21 mouse cellular contexts compared by ENCODE assay signal in genomic region chr7:44271309-44271708, GRCm38 (mm10). TPM values are rescaled to one million over a fixed set of nuclear protein-coding genes. Genes with fewer than 3 reads are reported as not detected.
DNase-seq lines count a peak whose midpoint lies in the region; ATAC-seq and TF ChIP-seq lines count a peak whose summit lies in the region.
"Had no signal": no experiment of that assay in that cellular context is flagged by ENCODE, and none has a peak within 500 bp of the region (broad histone marks: within the 10 kb centered on the region; RNA-seq: fewer than 3 reads in every experiment).

No protein-coding gene starts in this region.

- H3K27ac ChIP-seq in forebrain, postnatal 0 days (ENCODE audit: low read depth, low read length): no peak overlapping the region
- H3K27ac ChIP-seq in forebrain, embryonic 15.5 days (replicated peaks): no peak overlapping the region
- H3K27ac ChIP-seq in testis, adult 2 months (ENCODE audit: control insufficient read depth, insufficient read depth, low read depth, low read length): no peak overlapping the region
- H3K27ac ChIP-seq in liver, embryonic 12.5 days: no peak overlapping the region
- H3K27ac ChIP-seq: embryonic facial prominence, embryonic 12.5 days; limb, embryonic 13.5 days had no signal

- no peaks in the 10 kb centered on the region for H3K9me3 ChIP-seq in forebrain, postnatal 0 days (ENCODE audit: low read length)
- H3K9me3 ChIP-seq in forebrain, embryonic 15.5 days: no peaks in the 10 kb centered on the region
- H3K9me3 ChIP-seq in liver, embryonic 12.5 days (replicated peaks): no peaks in the 10 kb centered on the region
- H3K9me3 ChIP-seq: embryonic facial prominence, embryonic 12.5 days; G1E; limb, embryonic 13.5 days had no signal

- H3K36me3 ChIP-seq in forebrain, postnatal 0 days (ENCODE audit: insufficient read depth): no peaks in the 10 kb centered on the region
- no peaks in the 10 kb centered on the region for H3K36me3 ChIP-seq in forebrain, embryonic 15.5 days
- H3K36me3 ChIP-seq in testis, adult 2 months (ENCODE audit: control insufficient read depth, insufficient read depth, low read length): no peaks in the 10 kb centered on the region
- no peaks in the 10 kb centered on the region for H3K36me3 ChIP-seq in liver, embryonic 12.5 days
- H3K36me3 ChIP-seq: embryonic facial prominence, embryonic 12.5 days; G1E; limb, embryonic 13.5 days had no signal

- no peaks in the 10 kb centered on the region; the same call in 1 of the 2 replicates for H3K27me3 ChIP-seq in forebrain, postnatal 0 days (ENCODE audit: insufficient read depth, low read length)
- peaks cover 3% of the 10 kb centered on the region; the same call in 1 of the 2 replicates for H3K27me3 ChIP-seq in forebrain, embryonic 15.5 days
- no peaks in the 10 kb centered on the region for H3K27me3 ChIP-seq in testis, adult 2 months (ENCODE audit: control insufficient read depth, insufficient read depth, low read length)
- peaks cover 60% of the 10 kb centered on the region for H3K27me3 ChIP-seq in liver, embryonic 12.5 days (replicated peaks)

- ATAC-seq in forebrain, postnatal 0 days: peak; percentile 73; the same call in 1 of the 2 replicates
- ATAC-seq in forebrain, embryonic 15.5 days (replicated peaks): no peak
- ATAC-seq in cerebellum, adult (ENCODE audit: insufficient number of reproducible peaks, low FRiP score, low TSS enrichment): no peak
- no peak for ATAC-seq in liver, embryonic 12.5 days

- no peak overlapping the region for H3K4me2 ChIP-seq in forebrain, postnatal 0 days (ENCODE audit: low read depth)
- no peak overlapping the region for H3K4me2 ChIP-seq in forebrain, embryonic 15.5 days (replicated peaks)
- H3K4me2 ChIP-seq in liver, embryonic 12.5 days: no peak overlapping the region
- H3K4me2 ChIP-seq: embryonic facial prominence, embryonic 12.5 days; limb, embryonic 13.5 days had no signal

- H3K4me3 ChIP-seq in forebrain, postnatal 0 days (ENCODE audit: low read depth, low read length): no peak overlapping the region
- H3K4me3 ChIP-seq in forebrain, embryonic 15.5 days: no peak overlapping the region
- H3K4me3 ChIP-seq in testis, adult 2 months (ENCODE audit: control insufficient read depth, low read depth, low read length): peak overlapping the region; percentile 70
- no peak overlapping the region for H3K4me3 ChIP-seq in liver, embryonic 12.5 days
- H3K4me3 ChIP-seq: embryonic facial prominence, embryonic 12.5 days; limb, embryonic 13.5 days; myocyte had no signal

- DNase-seq in forebrain, postnatal 0 days: peak; percentile 70
- DNase-seq in testis, postnatal 14 days (ENCODE audit: low spot score): no peak
- DNase-seq in induced T-regulatory cell, adult 2 months (ENCODE audit: low read depth): peak; percentile 36
- peak; percentile 50 for DNase-seq in retina, postnatal 1 day
- DNase-seq: adrenal gland, adult 8-10 months; cerebellum, adult 9-10 months; kidney, adult 18-20 months; layer of hippocampus, adult 9-11 months; lung, postnatal 10 days; right cerebral cortex, postnatal 14 days had no signal

- TF ChIP-seq POLR2A in testis, adult 2 months (IDR thresholded peaks at IDR 0.05; ENCODE audit: control insufficient read depth, low read depth, low read length): no peak

- 69% methylated on average over 2 of the region's 2 CpGs for WGBS in forebrain, postnatal 0 days
- 76% methylated on average over 2 of the region's 2 CpGs for WGBS in forebrain, embryonic 15.5 days
- 44% methylated on average over 2 of the region's 2 CpGs for WGBS in liver, embryonic 12.5 days (ENCODE audit: insufficient replicate concordance)

- no peak for TF ChIP-seq CTCF in forebrain, postnatal 0 days (IDR thresholded peaks at IDR 0.05; ENCODE audit: low read depth)
- TF ChIP-seq CTCF in testis, adult 2 months (IDR thresholded peaks at IDR 0.05; ENCODE audit: control insufficient read depth, insufficient read depth, insufficient replicate concordance, low read depth, low read length): no peak

- no peaks in the 10 kb centered on the region for H3K4me1 ChIP-seq in forebrain, postnatal 0 days (ENCODE audit: insufficient read depth)
- no peaks in the 10 kb centered on the region for H3K4me1 ChIP-seq in forebrain, embryonic 15.5 days
- H3K4me1 ChIP-seq in testis, adult 2 months (ENCODE audit: control insufficient read depth, insufficient read depth, low read length): no peaks in the 10 kb centered on the region; the same call in 1 of the 2 replicates
- H3K4me1 ChIP-seq in liver, embryonic 12.5 days: no peaks in the 10 kb centered on the region
- H3K4me1 ChIP-seq: embryonic facial prominence, embryonic 12.5 days; limb, embryonic 13.5 days had no signal

- H3K9ac ChIP-seq in forebrain, postnatal 0 days: no peak overlapping the region
- no peak overlapping the region for H3K9ac ChIP-seq in forebrain, embryonic 15.5 days (replicated peaks)
- H3K9ac ChIP-seq in liver, embryonic 12.5 days: no peak overlapping the region
- H3K9ac ChIP-seq: embryonic facial prominence, embryonic 12.5 days; limb, embryonic 13.5 days had no signal

RNA-seq across cellular contexts. Expression of gene Gm15517, which starts 10.1 kb away (rescaled TPM):
- total RNA-seq in forebrain, postnatal 0 days (2014; rRNA removed): not detected in 2 replicates
- polyA plus RNA-seq in forebrain, postnatal 0 days (2015; fragmentation: Nextera tagmentation; extraction: Ambion mirVana): not detected in 2 replicates
- not detected in 2 replicates for polyA plus RNA-seq in forebrain, embryonic 15.5 days (2015; fragmentation: Nextera tagmentation; extraction: Ambion mirVana)
- 3,148 and 3,520 TPM in 2 replicates for polyA plus RNA-seq in testis, adult 2 months (2012; rRNA removed)
- polyA plus RNA-seq in liver, embryonic 12.5 days (2016; fragmentation: Nextera tagmentation; extraction: Ambion mirVana): not detected in 2 replicates
- total RNA-seq: adrenal gland, adult 8-10 months; G1E had no signal
- polyA plus RNA-seq: embryonic facial prominence, embryonic 12.5 days; G1E; heart, embryonic 16.5 days; myocyte had no signal

RNA-seq across cellular contexts. Expression of gene Acp4, which starts 14.1 kb away (rescaled TPM):
- total RNA-seq in forebrain, postnatal 0 days (2014; rRNA removed): not detected in 2 replicates
- polyA plus RNA-seq in forebrain, postnatal 0 days (2015; fragmentation: Nextera tagmentation; extraction: Ambion mirVana): 0.12 TPM in 1 of 2 replicates, not detected in the other
- not detected in 2 replicates for polyA plus RNA-seq in forebrain, embryonic 15.5 days (2015; fragmentation: Nextera tagmentation; extraction: Ambion mirVana)
- polyA plus RNA-seq in testis, adult 2 months (2012; rRNA removed): 29.1 and 29.8 TPM in 2 replicates
- not detected in 2 replicates for polyA plus RNA-seq in liver, embryonic 12.5 days (2016; fragmentation: Nextera tagmentation; extraction: Ambion mirVana)
- total RNA-seq: adrenal gland, adult 8-10 months; G1E had no signal
- polyA plus RNA-seq: frontal cortex, adult 2 months; G1E; heart, embryonic 16.5 days; urinary bladder, adult 2 months had no signal

RNA-seq across cellular contexts. Expression of gene 2410002F23Rik, which starts 24.8 kb away (rescaled TPM):
- 250 and 333 TPM in 2 replicates for total RNA-seq in forebrain, postnatal 0 days (2014; rRNA removed)
- 312 and 332 TPM in 2 replicates for polyA plus RNA-seq in forebrain, postnatal 0 days (2015; fragmentation: Nextera tagmentation; extraction: Ambion mirVana)
- 219 and 222 TPM in 2 replicates for polyA plus RNA-seq in forebrain, embryonic 15.5 days (2015; fragmentation: Nextera tagmentation; extraction: Ambion mirVana)
- 53.2 and 55.4 TPM in 2 replicates for polyA plus RNA-seq in testis, adult 2 months (2012; rRNA removed)
- polyA plus RNA-seq in liver, embryonic 12.5 days (2016; fragmentation: Nextera tagmentation; extraction: Ambion mirVana): 64.3 and 66.7 TPM in 2 replicates

RNA-seq across cellular contexts. Expression of gene 1700028J19Rik, which starts 24.8 kb away (rescaled TPM):
- 0.23 and 0.29 TPM in 2 replicates for total RNA-seq in forebrain, postnatal 0 days (2014; rRNA removed)
- 1.6 and 2.3 TPM in 2 replicates for polyA plus RNA-seq in forebrain, postnatal 0 days (2015; fragmentation: Nextera tagmentation; extraction: Ambion mirVana)
- polyA plus RNA-seq in forebrain, embryonic 15.5 days (2015; fragmentation: Nextera tagmentation; extraction: Ambion mirVana): 0.72 and 1.2 TPM in 2 replicates
- polyA plus RNA-seq in testis, adult 2 months (2012; rRNA removed): 1,462 and 1,528 TPM in 2 replicates
- polyA plus RNA-seq in liver, embryonic 12.5 days (2016; fragmentation: Nextera tagmentation; extraction: Ambion mirVana): 1.8 and 1.9 TPM in 2 replicates

RNA-seq across cellular contexts. Expression of gene Gm36864, which starts 35.3 kb away (rescaled TPM):
- total RNA-seq in forebrain, postnatal 0 days (2014; rRNA removed): not detected in 2 replicates
- not detected in 2 replicates for polyA plus RNA-seq in forebrain, postnatal 0 days (2015; fragmentation: Nextera tagmentation; extraction: Ambion mirVana)
- not detected in 2 replicates for polyA plus RNA-seq in forebrain, embryonic 15.5 days (2015; fragmentation: Nextera tagmentation; extraction: Ambion mirVana)
- 89.1 and 101 TPM in 2 replicates for polyA plus RNA-seq in testis, adult 2 months (2012; rRNA removed)
- 0.08 TPM in 1 of 2 replicates, not detected in the other for polyA plus RNA-seq in liver, embryonic 12.5 days (2016; fragmentation: Nextera tagmentation; extraction: Ambion mirVana)
- total RNA-seq: adrenal gland, adult 8-10 months had no signal
- polyA plus RNA-seq: embryonic facial prominence, embryonic 12.5 days; frontal cortex, adult 2 months; G1E; heart, embryonic 16.5 days; myocyte; urinary bladder, adult 2 months had no signal

Comparison
In these comparisons a context has a peak if more than half of its experiments do, and no peak if none do; other contexts are left out.
1. RNA of gene Gm15517, which starts 10.1 kb away (polyA plus RNA-seq): 3,148 to 3,520 TPM in testis, adult 2 months; not detected in forebrain, embryonic 15.5 days, not detected in forebrain, postnatal 0 days and not detected in liver, embryonic 12.5 days; every median in the first group is over 1,000 times any median in the second.
2. RNA of gene Acp4, which starts 14.1 kb away (polyA plus RNA-seq): 29.1 to 29.8 TPM in testis, adult 2 months; 0.12 TPM in forebrain, postnatal 0 days, not detected in forebrain, embryonic 15.5 days and not detected in liver, embryonic 12.5 days; every median in the first group is over 10 times any median in the second.